Mouse (Mus musculus): ENCODE measurements around the gene Hdac4.

- TF ChIP-seq CTCF (IDR thresholded peaks at IDR 0.05; ENCODE audit: low read depth), result no peak
- TF ChIP-seq EP300 (IDR thresholded peaks at IDR 0.05; ENCODE audit: low read depth), result no peak
These were observed 26.4 kb downstream of the Hdac4 start for GRCm38 (mm10) chr1:92168900-92169775.

Data from liver, postnatal 0 days (tissue).